Mouse (Mus musculus) right cerebral cortex, postnatal 25 days (tissue): ENCODE results near the gene Faf1.
A peak's percentile ranks its signal among the peaks of the same experiment; 100 is the strongest.

Source experiments
- DNase-seq: peaks from one replicate; pipeline ENCODE4 v3.0.0; 2022

Gene Faf1

GRCm38 (mm10) chr4:109936557-109936956, 260.2 kb downstream of the Faf1 start:
- DNase-seq = no peak

GRCm38 (mm10) chr4:109939291-109939690, 262.9 kb downstream of the Faf1 start:
- DNase-seq = no peak

GRCm38 (mm10) chr4:109945554-109945953, 269.2 kb downstream of the Faf1 start:
- no peak for DNase-seq

GRCm38 (mm10) chr4:109949307-109949706, 272.9 kb downstream of the Faf1 start:
- no peak for DNase-seq

- DNase-seq = no peak
Measured at GRCm38 (mm10) chr4:109953509-109953908, 277.1 kb downstream of the Faf1 start.

GRCm38 (mm10) chr4:109960201-109960935, 284.0 kb downstream of the Faf1 start:
- no peak for DNase-seq

GRCm38 (mm10) chr4:109963570-109964279, 287.3 kb downstream of the Faf1 start:
- no peak for DNase-seq

GRCm38 (mm10) chr4:109969561-109969960, 293.2 kb downstream of the Faf1 start:
- DNase-seq = no peak

GRCm38 (mm10) chr4:109973991-109974654, 297.7 kb downstream of the Faf1 start:
- DNase-seq = no peak

- DNase-seq = no peak
Measured at GRCm38 (mm10) chr4:109974655-109975380, 298.4 kb downstream of the Faf1 start.

- no peak for DNase-seq
Measured at GRCm38 (mm10) chr4:109975381-109976240, 299.2 kb downstream of the Faf1 start.

- DNase-seq = no peak
Measured at GRCm38 (mm10) chr4:109976273-109977147, 300.1 kb downstream of the Faf1 start.

GRCm38 (mm10) chr4:109977148-109978067, 301.0 kb downstream of the Faf1 start, which contains the start of gene Dmrta2:
Dmrta2 (plus strand) TSS chr4:109978053.
- DNase-seq = peak; percentile 52

GRCm38 (mm10) chr4:109978068-109978857, 301.9 kb downstream of the Faf1 start:
- no peak for DNase-seq

- no peak for DNase-seq
Measured at GRCm38 (mm10) chr4:109978858-109979340, 302.5 kb downstream of the Faf1 start.

GRCm38 (mm10) chr4:109979461-109980320, 303.3 kb downstream of the Faf1 start:
- DNase-seq = no peak

GRCm38 (mm10) chr4:109980321-109981082, 304.1 kb downstream of the Faf1 start:
- no peak for DNase-seq
